Mouse (Mus musculus): ENCODE measurements around the gene Hddc3.

- TF ChIP-seq CTCF (IDR thresholded peaks at IDR 0.05) (no peak), EP300 (IDR thresholded peaks at IDR 0.05) (no peak)
Observed at GRCm38 (mm10) chr7:80319846-80320496, 22.9 kb upstream of the Hddc3 start.

All from lung, postnatal 0 days (tissue).